Mouse (Mus musculus) inflammation-experienced regulatory T-cells, adult 16 weeks (primary cell): ENCODE results near the gene Btbd2. TPM values are rescaled to one million over a fixed set of nuclear protein-coding genes. Genes with fewer than 3 reads are reported as not detected.

Source experiments
- polyA plus RNA-seq: library from polyadenylated mRNA; unstranded; fragments of 100-300 nt; shearing (Covaris generic); gene quantifications from one replicate; pipeline ENCODE4 v1.2.1, GENCODE M21; 2017

Btbd2 gene
- polyA plus RNA-seq: 4.6 TPM

GRCm38 (mm10) chr10:80656863-80657623 lies at the start of gene Btbd2:
Gene Btbd2, minus strand, starts transcription at chr10:80657071.

GRCm38 (mm10) chr10:80701721-80702535 lies 45.1 kb upstream of the Btbd2 start, which contains the start of the genes Mob3a and Izumo4:
Gene Mob3a, minus strand, starts transcription at chr10:80701977.
Gene Izumo4, plus strand, starts transcription at chr10:80702184.

GRCm38 (mm10) chr10:80677942-80678436 lies 21.1 kb upstream of the Btbd2 start, which contains the start of gene Mknk2:
Gene Mknk2, minus strand, starts transcription at chr10:80678112.

GRCm38 (mm10) chr10:80622661-80623456 lies 34.0 kb downstream of the Btbd2 start, which contains the start of gene Csnk1g2:
Gene Csnk1g2, plus strand, starts transcription at chr10:80622838.

GRCm38 (mm10) chr10:80605721-80606120 lies 51.1 kb downstream of the Btbd2 start, which contains the start of gene Gm49322:
Gene Gm49322, plus strand, starts transcription at chr10:80606021.

GRCm38 (mm10) chr10:80602698-80603325 lies 54.1 kb downstream of the Btbd2 start, which contains the start of the genes Scamp4 and Adat3:
Gene Scamp4, plus strand, starts transcription at chr10:80602872.
Gene Adat3, plus strand, starts transcription at chr10:80602880.

Other genes with a start within 250 kb of the Btbd2 start
- 31.6 TPM for gene Tcf3, start 223.4 kb downstream of the Btbd2 start, polyA plus RNA-seq
- not detected for gene Onecut3, start 162.2 kb downstream of the Btbd2 start, polyA plus RNA-seq
- gene Atp8b3, start 117.9 kb downstream of the Btbd2 start, polyA plus RNA-seq: not detected
- 59.7 TPM for gene Rexo1, start 95.5 kb downstream of the Btbd2 start, polyA plus RNA-seq
- gene Klf16, start 79.8 kb downstream of the Btbd2 start, polyA plus RNA-seq: 1.1 TPM
- 36.0 TPM for gene Abhd17a, start 66.7 kb downstream of the Btbd2 start, polyA plus RNA-seq
- 136 TPM for gene Scamp4, start 54.2 kb downstream of the Btbd2 start, polyA plus RNA-seq
- gene Adat3, start 54.2 kb downstream of the Btbd2 start, polyA plus RNA-seq: 6.4 TPM
- 10.5 TPM for gene Gm49322, start 51.0 kb downstream of the Btbd2 start, polyA plus RNA-seq
- gene Csnk1g2, start 34.2 kb downstream of the Btbd2 start, polyA plus RNA-seq: 9.8 TPM
- 17.5 TPM for gene Mknk2, start 21.0 kb upstream of the Btbd2 start, polyA plus RNA-seq
- gene Mob3a, start 44.9 kb upstream of the Btbd2 start, polyA plus RNA-seq: 426 TPM
- 188 TPM for gene Izumo4, start 45.1 kb upstream of the Btbd2 start, polyA plus RNA-seq
- 52.0 TPM for gene Ap3d1, start 85.2 kb upstream of the Btbd2 start, polyA plus RNA-seq
- 9.4 TPM for gene Dot1l, start 98.1 kb upstream of the Btbd2 start, polyA plus RNA-seq
- gene Sf3a2, start 141.1 kb upstream of the Btbd2 start, polyA plus RNA-seq: 68.2 TPM
- gene Plekhj1, start 141.6 kb upstream of the Btbd2 start, polyA plus RNA-seq: 259 TPM
- gene Amh, start 148.2 kb upstream of the Btbd2 start, polyA plus RNA-seq: not detected
- not detected for gene Jsrp1, start 156.4 kb upstream of the Btbd2 start, polyA plus RNA-seq
- gene Oaz1, start 169.6 kb upstream of the Btbd2 start, polyA plus RNA-seq: 2,156 TPM
- not detected for gene Lingo3, start 187.0 kb upstream of the Btbd2 start, polyA plus RNA-seq
- 200 TPM for gene Lsm7, start 198.1 kb upstream of the Btbd2 start, polyA plus RNA-seq
- 39.7 TPM for gene Sppl2b, start 198.2 kb upstream of the Btbd2 start, polyA plus RNA-seq
- not detected for gene Tmprss9, start 214.8 kb upstream of the Btbd2 start, polyA plus RNA-seq
- gene Timm13, start 243.9 kb upstream of the Btbd2 start, polyA plus RNA-seq: 243 TPM